Mouse (Mus musculus) embryonic facial prominence, embryonic 15.5 days (tissue): ENCODE measurements around the gene Stk4. TPM values are rescaled to one million over a fixed set of nuclear protein-coding genes. Genes with fewer than 3 reads are reported as not detected.

ENCODE experiments used
- ATAC-seq: fragments of 200-750 bp; cut with Nextera tagmentation; 2 replicates; pipeline ENCODE4 v1.8.0; 2017; ENCODE audit warnings: low read depth, moderate TSS enrichment; ENCODE audit not compliant: insufficient number of reproducible peaks, low FRiP score, low TSS enrichment
- H3K27ac ChIP-seq: fragments of 300-500 bp; sonication (generic); replicated peaks from 2 replicates; pipeline ENCODE4 v1.5.1; 2015; ENCODE audit warnings: mild to moderate bottlenecking, inconsistent platforms
- H3K27me3 ChIP-seq: fragments of 300-500 bp; sonication (generic); 2 replicates; pipeline ENCODE4 v1.6.1; 2015; ENCODE audit warnings: inconsistent platforms
- H3K36me3 ChIP-seq: fragments of 300-500 bp; sonication (generic); 2 replicates; pipeline ENCODE4 v1.6.1; 2015; ENCODE audit warnings: mild to moderate bottlenecking, inconsistent platforms
- H3K4me1 ChIP-seq: fragments of 300-500 bp; sonication (generic); 2 replicates; pipeline ENCODE4 v1.6.1; 2015; ENCODE audit warnings: inconsistent platforms
- H3K4me2 ChIP-seq: fragments of 300-500 bp; sonication (generic); replicated peaks from 2 replicates; pipeline ENCODE4 v1.6.1; 2015; ENCODE audit warnings: mild to moderate bottlenecking, inconsistent platforms
- H3K4me3 ChIP-seq: fragments of 300-500 bp; sonication (generic); replicated peaks from 2 replicates; pipeline ENCODE4 v1.5.1; 2015; ENCODE audit warnings: mild to moderate bottlenecking, inconsistent platforms
- H3K9ac ChIP-seq: fragments of 300-500 bp; sonication (generic); 2 replicates; pipeline ENCODE4 v1.6.1; 2015; ENCODE audit warnings: inconsistent platforms
- H3K9me3 ChIP-seq: fragments of 300-500 bp; sonication (generic); replicated peaks from 2 replicates; pipeline ENCODE4 v1.6.1; 2016; ENCODE audit warnings: inconsistent platforms
- WGBS: fragments of 180-500 bp; shearing (Covaris S2); methylation state at CpG from one replicate; pipeline ENCODE4 v1.1.7; 2015; 5-methylcytosine and 5-hydroxymethylcytosine counted together
- polyA plus RNA-seq: library from polyadenylated mRNA; unstranded; fragments of >200 nt; fragmentation: Nextera tagmentation; extraction: Ambion mirVana; gene quantifications from 2 replicates; pipeline ENCODE4 v1.2.1, GENCODE M21; 2015

Gene Stk4
- polyA plus RNA-seq: 18.2 and 18.7 TPM in 2 replicates

GRCm38 (mm10) chr2:164070142-164070764 lies at the start of gene Stk4:
Stk4 (plus strand) TSS chr2:164070322.
- H3K9ac ChIP-seq: peak within 1 kb of the TSS; percentile 86
- H3K4me1 ChIP-seq: peaks cover 28% of the 10 kb centered on the region
- H3K27ac ChIP-seq: peak within 1 kb of the TSS; percentile 90
- no peaks in the 10 kb centered on the region for H3K27me3 ChIP-seq
- peak within 1 kb of the TSS; percentile 92 for H3K4me3 ChIP-seq
- H3K9me3 ChIP-seq: no peaks in the 10 kb centered on the region
- H3K4me2 ChIP-seq: peak within 1 kb of the TSS; percentile 84
- under 1% methylated on average over 45 of the region's 45 CpGs for WGBS
- ATAC-seq: peak; percentile 11; the same call in 1 of the 2 replicates
- peaks cover 15% of the 10 kb centered on the region for H3K36me3 ChIP-seq

GRCm38 (mm10) chr2:164022104-164022503 lies 48.0 kb upstream of the Stk4 start:
- no peaks in the 10 kb centered on the region for H3K4me1 ChIP-seq
- 50% methylated on average over 2 of the region's 2 CpGs for whole genome bisulfite sequencing
- H3K9me3 ChIP-seq: no peaks in the 10 kb centered on the region
- no peak overlapping the region for H3K27ac ChIP-seq
- H3K27me3 ChIP-seq: no peaks in the 10 kb centered on the region
- H3K9ac ChIP-seq: no peak overlapping the region
- no peak for ATAC-seq
- H3K4me2 ChIP-seq: no peak overlapping the region
- H3K36me3 ChIP-seq: peaks cover 30% of the 10 kb centered on the region
- no peak overlapping the region for H3K4me3 ChIP-seq

GRCm38 (mm10) chr2:164025150-164025549 lies 45.0 kb upstream of the Stk4 start, which contains the start of gene Pabpc1l:
Pabpc1l (plus strand) TSS chr2:164025450.
- no peak for ATAC-seq
- no peaks in the 10 kb centered on the region for H3K4me1 ChIP-seq
- H3K27me3 ChIP-seq: no peaks in the 10 kb centered on the region
- peaks cover 2% of the 10 kb centered on the region; the same call in 1 of the 2 replicates for H3K36me3 ChIP-seq
- H3K27ac ChIP-seq: no peak within 1 kb of the TSS
- no peak within 1 kb of the TSS for H3K9ac ChIP-seq
- no peak within 1 kb of the TSS for H3K4me3 ChIP-seq
- no peak within 1 kb of the TSS for H3K4me2 ChIP-seq
- H3K9me3 ChIP-seq: no peaks in the 10 kb centered on the region
- WGBS: 79% methylated on average over 16 of the region's 16 CpGs

- H3K27ac ChIP-seq: no peak overlapping the region
- no peak for ATAC-seq
- H3K36me3 ChIP-seq: no peaks in the 10 kb centered on the region
- no peak overlapping the region for H3K4me2 ChIP-seq
- 72% methylated on average over 10 of the region's 10 CpGs for WGBS
- no peaks in the 10 kb centered on the region for H3K4me1 ChIP-seq
- no peak overlapping the region for H3K9ac ChIP-seq
- no peaks in the 10 kb centered on the region for H3K9me3 ChIP-seq
- H3K4me3 ChIP-seq: no peak overlapping the region
- H3K27me3 ChIP-seq: no peaks in the 10 kb centered on the region
These were observed 39.0 kb upstream of the Stk4 start for GRCm38 (mm10) chr2:164031147-164031546.

GRCm38 (mm10) chr2:164032973-164033372 lies 37.1 kb upstream of the Stk4 start:
- Histone ChIP-seq H3K27ac (no peak overlapping the region), H3K27me3 (no peaks in the 10 kb centered on the region), H3K9ac (no peak overlapping the region), H3K36me3 (no peaks in the 10 kb centered on the region), H3K4me2 (no peak overlapping the region), H3K9me3 (no peaks in the 10 kb centered on the region), H3K4me3 (no peak overlapping the region), H3K4me1 (0 out of 2 replicates have a peak, but pooled peaks cover 3% of the 10 kb centered on the region)
- WGBS: 89% methylated on average over 3 of the region's 3 CpGs
- no peak for ATAC-seq

- H3K4me1 ChIP-seq: 0 out of 2 replicates have a peak, but pooled peaks cover 3% of the 10 kb centered on the region
- no peaks in the 10 kb centered on the region for H3K36me3 ChIP-seq
- H3K4me3 ChIP-seq: no peak overlapping the region
- no peak overlapping the region for H3K9ac ChIP-seq
- ATAC-seq: peak; percentile 89
- no peak overlapping the region for H3K27ac ChIP-seq
- H3K9me3 ChIP-seq: no peaks in the 10 kb centered on the region
- no peaks in the 10 kb centered on the region for H3K27me3 ChIP-seq
- no peak overlapping the region for H3K4me2 ChIP-seq
- WGBS: 38% methylated on average over 10 of the region's 10 CpGs
These were observed 33.6 kb upstream of the Stk4 start for GRCm38 (mm10) chr2:164036520-164037019.

GRCm38 (mm10) chr2:164038407-164039028 lies 31.6 kb upstream of the Stk4 start:
- Histone ChIP-seq H3K9ac (no peak overlapping the region), H3K4me1 (0 out of 2 replicates have a peak, but pooled peaks cover 3% of the 10 kb centered on the region), H3K4me2 (no peak overlapping the region), H3K36me3 (no peaks in the 10 kb centered on the region), H3K27ac (no peak overlapping the region), H3K9me3 (no peaks in the 10 kb centered on the region), H3K27me3 (no peaks in the 10 kb centered on the region), H3K4me3 (no peak overlapping the region)
- ATAC-seq: no peak
- WGBS: 100% methylated on average over 1 of the region's 1 CpGs

GRCm38 (mm10) chr2:164040949-164041348 lies 29.2 kb upstream of the Stk4 start:
- H3K9me3 ChIP-seq: no peaks in the 10 kb centered on the region
- no peak for ATAC-seq
- H3K27me3 ChIP-seq: no peaks in the 10 kb centered on the region
- H3K27ac ChIP-seq: no peak overlapping the region
- no peak overlapping the region for H3K4me2 ChIP-seq
- H3K9ac ChIP-seq: no peak overlapping the region
- no peak overlapping the region for H3K4me3 ChIP-seq
- H3K36me3 ChIP-seq: no peaks in the 10 kb centered on the region
- WGBS: 74% methylated on average over 6 of the region's 6 CpGs
- 0 out of 2 replicates have a peak, but pooled peaks cover 3% of the 10 kb centered on the region for H3K4me1 ChIP-seq

GRCm38 (mm10) chr2:164041523-164041922 lies 28.6 kb upstream of the Stk4 start:
- no peak for ATAC-seq
- Histone ChIP-seq H3K27me3 (no peaks in the 10 kb centered on the region), H3K9me3 (no peaks in the 10 kb centered on the region), H3K36me3 (no peaks in the 10 kb centered on the region), H3K9ac (no peak overlapping the region), H3K4me2 (no peak overlapping the region), H3K4me1 (0 out of 2 replicates have a peak, but pooled peaks cover 3% of the 10 kb centered on the region), H3K27ac (no peak overlapping the region), H3K4me3 (no peak overlapping the region)
- 86% methylated on average over 2 of the region's 2 CpGs for WGBS

- 4% methylated on average over 11 of the region's 16 CpGs for WGBS
- 0 out of 2 replicates have a peak, but pooled peaks cover 9% of the 10 kb centered on the region for H3K36me3 ChIP-seq
- no peaks in the 10 kb centered on the region for H3K27me3 ChIP-seq
- peaks cover 2% of the 10 kb centered on the region; the same call in 1 of the 2 replicates for H3K4me1 ChIP-seq
- peak overlapping the region; percentile 26 for H3K4me3 ChIP-seq
- H3K27ac ChIP-seq: no peak overlapping the region
- peak; percentile 57; the same call in 1 of the 2 replicates for ATAC-seq
- no peaks in the 10 kb centered on the region for H3K9me3 ChIP-seq
- H3K4me2 ChIP-seq: peak overlapping the region; percentile 44
- no peak overlapping the region for H3K9ac ChIP-seq
These were observed 22.9 kb upstream of the Stk4 start for GRCm38 (mm10) chr2:164047197-164047690.

GRCm38 (mm10) chr2:164053767-164054166 lies 16.4 kb upstream of the Stk4 start:
- Histone ChIP-seq H3K9ac (no peak overlapping the region), H3K4me2 (no peak overlapping the region), H3K36me3 (peaks cover 61% of the 10 kb centered on the region), H3K27ac (no peak overlapping the region), H3K4me1 (no peaks in the 10 kb centered on the region), H3K9me3 (no peaks in the 10 kb centered on the region), H3K4me3 (no peak overlapping the region), H3K27me3 (no peaks in the 10 kb centered on the region)
- 77% methylated on average over 8 of the region's 8 CpGs for WGBS
- no peak for ATAC-seq
